In the genomic region with DNA sequence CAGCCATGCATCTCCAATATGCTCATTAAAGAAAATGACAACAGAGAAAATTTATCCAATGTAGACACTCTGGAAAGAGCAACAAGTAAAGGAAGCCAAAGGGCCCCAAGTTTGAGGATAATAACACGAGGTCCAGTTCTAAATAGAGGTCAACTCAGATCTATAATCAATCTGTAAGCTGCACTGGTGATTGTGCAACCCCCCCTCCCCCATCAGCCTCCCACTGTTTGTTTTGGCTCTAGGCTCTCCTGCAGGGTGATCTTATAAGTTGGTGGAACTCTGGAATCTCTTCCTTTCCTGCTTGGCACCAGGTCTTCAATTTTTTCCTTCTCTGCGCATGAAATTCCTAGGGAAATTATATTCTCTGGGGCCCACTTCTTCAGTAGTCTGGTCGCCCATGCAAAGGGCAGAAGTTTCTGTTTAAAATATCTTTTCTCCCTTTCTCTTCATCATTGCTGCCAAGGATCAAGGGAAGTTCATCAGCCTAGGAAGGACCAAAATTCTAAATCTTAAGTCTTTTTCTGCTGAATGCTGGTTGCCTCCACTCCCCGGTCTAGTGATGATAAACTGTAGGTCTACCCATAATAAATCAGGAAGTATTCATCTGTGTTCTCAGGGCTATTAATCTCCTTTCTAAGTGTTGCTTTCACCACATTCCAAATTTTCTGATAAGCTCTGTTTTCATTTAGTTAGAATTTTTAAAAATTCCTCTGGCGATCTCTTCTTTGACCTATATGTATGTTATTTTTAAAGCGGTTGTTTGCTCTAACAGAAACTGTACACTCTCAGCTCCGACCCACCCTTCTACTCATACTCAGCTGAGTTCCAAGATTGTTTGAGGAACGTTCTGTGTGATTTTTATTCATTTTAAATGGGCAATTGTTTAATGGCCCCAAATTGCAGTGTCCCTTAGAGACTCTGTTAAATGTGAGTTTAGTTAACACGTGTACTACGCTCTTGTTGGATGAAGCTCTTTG, we compare ENCODE assay signal across 9 mouse cellular contexts. TPM values are rescaled to one million over a fixed set of nuclear protein-coding genes. Genes with fewer than 3 reads are reported as not detected.
A peak's percentile ranks its signal among the peaks of the same experiment; 100 is the strongest.
DNase-seq lines count a peak whose midpoint lies in the region; ATAC-seq and TF ChIP-seq lines count a peak whose summit lies in the region.
"Had no signal": no experiment of that assay in that cellular context is flagged by ENCODE, and none has a peak within 500 bp of the region (broad histone marks: within the 10 kb centered on the region; RNA-seq: fewer than 3 reads in every experiment).

No protein-coding gene starts in this region.

- H3K27me3 ChIP-seq in heart, adult 2 months (ENCODE audit: control insufficient read depth, insufficient read depth, low read length): no peaks in the 10 kb centered on the region
- no peaks in the 10 kb centered on the region for H3K27me3 ChIP-seq in heart, embryonic 10.5 days (ENCODE audit: insufficient read depth, poor library complexity, severe bottlenecking)
- no peaks in the 10 kb centered on the region for H3K27me3 ChIP-seq in C2C12 (ENCODE audit: control insufficient read depth, insufficient read depth, insufficient read length)
- no peaks in the 10 kb centered on the region for H3K27me3 ChIP-seq in heart, embryonic 15.5 days
- no peaks in the 10 kb centered on the region for H3K27me3 ChIP-seq in forebrain, embryonic 11.5 days (ENCODE audit: control insufficient read depth, insufficient read depth, low read length)
- H3K27me3 ChIP-seq in hindbrain, embryonic 12.5 days: no peaks in the 10 kb centered on the region

- intact Hi-C loops in heart, adult 2 months (cut with DNase I): no loop called here

- no peaks in the 10 kb centered on the region for H3K79me3 ChIP-seq in C2C12 (ENCODE audit: low read depth)

- no peak overlapping the region for H3K4me3 ChIP-seq in heart, adult 2 months
- no peak overlapping the region for H3K4me3 ChIP-seq in heart, embryonic 10.5 days
- H3K4me3 ChIP-seq in C2C12 (ENCODE audit: insufficient read depth, poor library complexity, severe bottlenecking): no peak overlapping the region
- H3K4me3 ChIP-seq in heart, embryonic 15.5 days: no peak overlapping the region
- no peak overlapping the region for H3K4me3 ChIP-seq in forebrain, embryonic 11.5 days (ENCODE audit: low read depth, low read length)
- no peak overlapping the region for H3K4me3 ChIP-seq in hindbrain, embryonic 12.5 days

- TF ChIP-seq CTCF in heart, adult 2 months (IDR thresholded peaks at IDR 0.05): no peak
- no peak for TF ChIP-seq CTCF in C2C12 (IDR thresholded peaks at IDR 0.05; ENCODE audit: control insufficient read depth, insufficient read depth, insufficient read length)

- H3K4me1 ChIP-seq in heart, adult 2 months (ENCODE audit: control insufficient read depth, insufficient read depth, low read length): no peaks in the 10 kb centered on the region
- H3K4me1 ChIP-seq in heart, embryonic 10.5 days: no peaks in the 10 kb centered on the region
- H3K4me1 ChIP-seq in heart, embryonic 15.5 days (replicated peaks): peaks cover 5% of the 10 kb centered on the region; the same call in 1 of the 2 replicates
- no peaks in the 10 kb centered on the region for H3K4me1 ChIP-seq in forebrain, embryonic 11.5 days (replicated peaks; ENCODE audit: control insufficient read depth, insufficient read depth, low read length)
- H3K4me1 ChIP-seq in hindbrain, embryonic 12.5 days: no peaks in the 10 kb centered on the region

- no peak overlapping the region for H3ac ChIP-seq in C2C12 (ENCODE audit: control insufficient read depth, insufficient read length, low read depth)

- no peaks in the 10 kb centered on the region for H3K79me2 ChIP-seq in heart, adult 2 months (replicated peaks; ENCODE audit: control insufficient read depth, insufficient read depth, low read length)
- no peaks in the 10 kb centered on the region for H3K79me2 ChIP-seq in C2C12 (ENCODE audit: control insufficient read depth, insufficient read depth)

- no peaks in the 10 kb centered on the region for H3K9me3 ChIP-seq in heart, embryonic 10.5 days
- no peaks in the 10 kb centered on the region for H3K9me3 ChIP-seq in heart, embryonic 15.5 days (replicated peaks)
- H3K9me3 ChIP-seq in forebrain, embryonic 11.5 days (ENCODE audit: control insufficient read depth, low read length): no peaks in the 10 kb centered on the region
- no peaks in the 10 kb centered on the region for H3K9me3 ChIP-seq in hindbrain, embryonic 12.5 days (replicated peaks)

- TF ChIP-seq EP300 in heart, adult 2 months (IDR thresholded peaks at IDR 0.05; ENCODE audit: insufficient read depth, low read depth, low read length): no peak

- 46% methylated on average over 10 of the region's 10 CpGs for WGBS in heart, adult 2 months
- 64% methylated on average over 10 of the region's 10 CpGs for WGBS in heart, embryonic 10.5 days
- WGBS in heart, embryonic 15.5 days: 50% methylated on average over 10 of the region's 10 CpGs
- WGBS in forebrain, embryonic 11.5 days: 84% methylated on average over 10 of the region's 10 CpGs
- WGBS in hindbrain, embryonic 12.5 days: 73% methylated on average over 10 of the region's 10 CpGs

- peak overlapping the region; percentile 17; the same call in 1 of the 2 replicates for H3K27ac ChIP-seq in heart, adult 2 months
- no peak overlapping the region for H3K27ac ChIP-seq in heart, embryonic 10.5 days
- peak overlapping the region; percentile 29; the same call in 1 of the 2 replicates for H3K27ac ChIP-seq in heart, embryonic 15.5 days
- no peak overlapping the region for H3K27ac ChIP-seq in forebrain, embryonic 11.5 days (ENCODE audit: low read depth, low read length)
- no peak overlapping the region for H3K27ac ChIP-seq in hindbrain, embryonic 12.5 days

- peak; percentile 42 to 53 for DNase-seq in heart, adult 2 months
- no peak for DNase-seq in heart, embryonic 10.5 days (ENCODE audit: low spot score)
- DNase-seq in kidney, postnatal 25 days: peak; percentile 50 to 57
- no peak for DNase-seq in forebrain, embryonic 11.5 days (ENCODE audit: low spot score)
- DNase-seq in layer of hippocampus, adult 9-10 months (ENCODE audit: low spot score): no peak
- DNase-seq: thymus, adult 2 months had no signal

- H3K9ac ChIP-seq in heart, adult 2 months (ENCODE audit: low read depth, low read length): no peak overlapping the region
- H3K9ac ChIP-seq in heart, embryonic 15.5 days: no peak overlapping the region
- H3K9ac ChIP-seq in forebrain, embryonic 11.5 days (ENCODE audit: low read length): no peak overlapping the region
- H3K9ac ChIP-seq in hindbrain, embryonic 12.5 days: no peak overlapping the region

- no peak overlapping the region for H3K4me2 ChIP-seq in heart, embryonic 15.5 days
- no peak overlapping the region for H3K4me2 ChIP-seq in forebrain, embryonic 11.5 days (ENCODE audit: low read depth, low read length, severe bottlenecking)
- H3K4me2 ChIP-seq in hindbrain, embryonic 12.5 days (replicated peaks): no peak overlapping the region

- H3K36me3 ChIP-seq in heart, adult 2 months (ENCODE audit: control insufficient read depth, insufficient read depth, low read length): no peaks in the 10 kb centered on the region
- H3K36me3 ChIP-seq in heart, embryonic 10.5 days: no peaks in the 10 kb centered on the region
- no peaks in the 10 kb centered on the region for H3K36me3 ChIP-seq in C2C12 (ENCODE audit: control insufficient read depth, insufficient read depth)
- no peaks in the 10 kb centered on the region for H3K36me3 ChIP-seq in heart, embryonic 15.5 days
- H3K36me3 ChIP-seq in forebrain, embryonic 11.5 days (ENCODE audit: control insufficient read depth, insufficient read depth, low read length): no peaks in the 10 kb centered on the region
- H3K36me3 ChIP-seq in hindbrain, embryonic 12.5 days: no peaks in the 10 kb centered on the region

- no peak for TF ChIP-seq POLR2A in heart, adult 2 months (IDR thresholded peaks at IDR 0.05; ENCODE audit: insufficient read depth, low read depth, low read length)

- ATAC-seq in heart, embryonic 15.5 days (replicated peaks; ENCODE audit: insufficient number of reproducible peaks, insufficient read depth, low FRiP score, low read depth): 0 out of 2 replicates have a peak, but pooled peaks have one; percentile 43
- ATAC-seq in forebrain, embryonic 11.5 days (replicated peaks; ENCODE audit: low FRiP score): no peak
- no peak for ATAC-seq in hindbrain, embryonic 12.5 days (ENCODE audit: low FRiP score)

TF ChIP-seq in C2C12, 6 proteins besides CTCF, POLR2A, EP300 and RAD21:
- no peak for TF ChIP-seq MYOG (IDR thresholded peaks at IDR 0.05; ENCODE audit: control insufficient read depth, extremely low read depth, insufficient read length)
- TF ChIP-seq CEBPB (IDR thresholded peaks at IDR 0.05; ENCODE audit: low read depth): peak; percentile 59

RNA-seq across cellular contexts. Expression of gene Hpgd, which starts 24.4 kb away (rescaled TPM):
- total RNA-seq in heart, adult 2 months (2021): 1 to 10 TPM; 6.5 to 6.9 TPM
- polyA plus RNA-seq in heart, adult 2 months (2012; rRNA removed): 5.2 and 7.3 TPM in 2 replicates
- 19.7 and 19.8 TPM in 2 replicates for polyA plus RNA-seq in heart, embryonic 10.5 days (2016; fragmentation: Nextera tagmentation; extraction: Ambion mirVana)
- polyA plus RNA-seq in C2C12 (2012; fragmentation: generic; extraction: Trizol): 0.06 TPM
- 17.4 and 31.6 TPM in 2 replicates for polyA plus RNA-seq in heart, embryonic 15.5 days (2015; fragmentation: Nextera tagmentation; extraction: Ambion mirVana)
- polyA plus RNA-seq in forebrain, embryonic 11.5 days (2014; fragmentation: Nextera tagmentation; extraction: Ambion mirVana): 8.4 and 10.4 TPM in 2 replicates
- 22.7 and 23.5 TPM in 2 replicates for polyA plus RNA-seq in hindbrain, embryonic 12.5 days (2016; fragmentation: Nextera tagmentation; extraction: Ambion mirVana)

Comparison
In these comparisons a context has a peak if more than half of its experiments do, and no peak if none do; other contexts are left out.
1. DNase-seq: peak in heart, adult 2 months (2 of 2) and kidney, postnatal 25 days (2 of 2); none in heart, embryonic 10.5 days (single experiment), forebrain, embryonic 11.5 days (single experiment) and layer of hippocampus, adult 9-10 months (single experiment).
2. H3K27ac ChIP-seq: peak in heart, adult 2 months (single experiment) and heart, embryonic 15.5 days (single experiment); none in heart, embryonic 10.5 days (single experiment), forebrain, embryonic 11.5 days (single experiment) and hindbrain, embryonic 12.5 days (single experiment).